Mouse (Mus musculus) embryonic fibroblast, embryonic 13.5 days (primary cell): Measurements from ENCODE around the gene Rps23. TPM values are rescaled to one million over a fixed set of nuclear protein-coding genes. Genes with fewer than 3 reads are reported as not detected.

Source experiments
- H3K27ac ChIP-seq: 2 replicates; pipeline ENCODE4 v1.5.1; 2012; ENCODE audit warnings: low read length, control low read depth, inconsistent platforms; ENCODE audit not compliant: insufficient read depth
- H3K4me1 ChIP-seq: 2 replicates; pipeline ENCODE4 v1.6.1; 2011; ENCODE audit warnings: low read length; ENCODE audit not compliant: control insufficient read depth, insufficient read depth
- H3K4me3 ChIP-seq: 2 replicates; pipeline ENCODE4 v1.5.1; 2011; ENCODE audit warnings: mild to moderate bottlenecking, control low read depth, low read length; ENCODE audit not compliant: insufficient read depth
- CTCF ChIP-seq: IDR thresholded peaks from 2 replicates; pipeline ENCODE4 v1.5.1; 2011; ENCODE audit warnings: mild to moderate bottlenecking, control low read depth, low read length, moderate library complexity, borderline replicate concordance; ENCODE audit not compliant: insufficient read depth
- POLR2A ChIP-seq: IDR thresholded peaks from 2 replicates; pipeline ENCODE4 v1.6.1; 2011; ENCODE audit warnings: low read depth, mild to moderate bottlenecking, control low read depth, low read length, moderate library complexity
- polyA plus RNA-seq: library from polyadenylated mRNA; stranded (reverse); fragments of >200 nt; gene quantifications from 2 replicates; pipeline ENCODE4 v1.2.4, GENCODE M21; 2011; ENCODE audit warnings: low read depth; ENCODE audit not compliant: missing spikeins, insufficient read length

Gene Rps23
- polyA plus RNA-seq, 1 experiment = 567 TPM

DNA sequence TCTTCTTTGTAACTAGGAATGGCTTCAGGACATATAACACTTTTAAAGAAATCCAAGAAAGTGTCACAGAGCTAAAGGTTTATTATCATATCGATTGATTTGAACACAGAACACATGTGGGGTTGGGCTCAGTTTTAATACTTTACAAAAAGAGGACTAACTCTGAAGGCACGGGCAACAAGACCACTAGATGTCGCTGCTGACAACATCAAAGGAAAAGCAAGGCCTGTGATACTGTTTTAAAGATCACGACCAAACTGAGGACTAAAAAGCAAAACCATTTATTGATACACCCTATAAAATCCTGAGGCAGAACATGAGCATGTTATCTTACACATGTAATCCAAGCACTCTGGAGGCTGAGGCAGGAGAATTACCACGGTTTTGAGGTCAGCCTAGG, 7.1 kb downstream of the Rps23 start:
- Histone ChIP-seq H3K4me1 (no peaks in the 10 kb centered on the region), H3K27ac (no peak overlapping the region), H3K4me3 (no peak overlapping the region)
- TF ChIP-seq CTCF (no peak), POLR2A (no peak)

- no peaks in the 10 kb centered on the region for H3K4me1 ChIP-seq
- H3K4me3 ChIP-seq = no peak overlapping the region
- TF ChIP-seq POLR2A (no peak), CTCF (no peak)
- no peak overlapping the region for H3K27ac ChIP-seq
These were observed 10.5 kb downstream of the Rps23 start for GRCm38 (mm10) chr13:90933256-90933655.

- TF ChIP-seq CTCF = no peak
- Histone ChIP-seq H3K4me1 (peaks cover 1% of the 10 kb centered on the region; the same call in 1 of the 2 replicates), H3K4me3 (no peak overlapping the region), H3K27ac (no peak overlapping the region)
These were observed 13.1 kb downstream of the Rps23 start for GRCm38 (mm10) chr13:90935852-90936251.

DNA sequence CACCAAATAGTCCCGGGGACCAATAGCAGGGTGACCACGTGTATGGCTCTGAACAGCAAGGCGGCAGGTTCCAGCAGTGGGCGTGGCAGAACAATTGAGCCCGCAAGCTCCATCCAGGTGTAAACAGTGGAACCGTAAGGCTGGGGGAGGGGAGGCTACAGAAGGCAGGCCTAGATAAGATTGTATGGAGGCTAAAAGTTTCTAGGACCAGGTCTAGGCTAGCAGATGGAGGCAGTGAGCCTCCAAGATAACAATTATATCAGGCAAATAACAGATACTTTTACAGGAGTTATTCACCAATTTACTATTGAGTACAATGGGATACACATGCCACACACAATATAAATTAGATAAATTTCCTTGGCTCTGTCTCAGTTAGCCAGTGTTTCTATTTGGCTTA, 16.4 kb downstream of the Rps23 start:
- TF ChIP-seq POLR2A = no peak
- TF ChIP-seq CTCF = no peak
- H3K4me1 ChIP-seq = peaks cover 2% of the 10 kb centered on the region; the same call in 1 of the 2 replicates
- H3K4me3 ChIP-seq = no peak overlapping the region
- no peak overlapping the region for H3K27ac ChIP-seq

GRCm38 (mm10) chr13:90939600-90939999, 16.8 kb downstream of the Rps23 start:
- TF ChIP-seq CTCF (no peak), POLR2A (no peak)
- no peak overlapping the region for H3K27ac ChIP-seq
- H3K4me1 ChIP-seq = peaks cover 2% of the 10 kb centered on the region; the same call in 1 of the 2 replicates
- H3K4me3 ChIP-seq = no peak overlapping the region

DNA sequence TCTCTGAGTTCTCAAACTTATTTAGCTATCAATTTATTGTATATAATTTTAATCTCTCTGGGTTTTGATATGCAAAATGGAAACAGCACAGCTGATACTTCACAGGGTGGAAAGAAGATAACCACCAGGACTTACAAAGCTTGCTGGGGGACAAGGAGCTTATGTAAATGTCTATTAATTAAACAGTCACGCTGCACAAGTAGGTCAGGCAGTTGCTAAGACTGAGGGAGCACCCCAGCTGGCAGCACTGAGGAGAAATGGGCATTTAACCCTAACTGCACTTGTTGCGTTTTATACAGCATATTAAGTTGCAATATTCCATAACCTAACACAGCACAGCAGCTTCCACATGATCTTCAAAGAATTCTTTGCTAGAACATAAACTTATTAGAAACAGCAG, 36.1 kb downstream of the Rps23 start:
- no peak for TF ChIP-seq CTCF
- TF ChIP-seq POLR2A = no peak
- H3K27ac ChIP-seq = no peak overlapping the region

DNA sequence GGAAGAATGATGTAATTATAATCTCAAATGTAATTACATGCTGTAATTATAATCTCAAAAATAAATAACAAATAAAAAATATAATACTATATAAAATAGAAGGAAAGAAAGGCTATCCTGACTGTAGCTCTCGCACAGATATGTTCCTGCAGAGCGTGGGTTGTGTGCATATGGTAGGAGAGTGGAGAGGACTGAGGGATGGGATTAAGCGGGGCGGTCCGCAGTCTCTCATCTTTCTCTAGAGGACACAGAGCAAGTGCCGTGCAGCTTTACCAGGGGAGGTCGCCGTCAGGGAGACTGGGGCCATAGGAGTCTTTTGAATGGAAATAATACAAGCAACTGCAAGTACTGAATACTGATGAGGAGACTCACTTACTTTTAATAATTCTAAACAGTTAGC, 37.8 kb downstream of the Rps23 start:
- Histone ChIP-seq H3K4me3 (no peak overlapping the region), H3K27ac (no peak overlapping the region), H3K4me1 (no peaks in the 10 kb centered on the region)
- TF ChIP-seq CTCF (no peak), POLR2A (no peak)

More for the DNA sequence above, 36.1 kb downstream of the Rps23 start:
- no peak overlapping the region for H3K4me3 ChIP-seq
- H3K4me1 ChIP-seq = no peaks in the 10 kb centered on the region

DNA sequence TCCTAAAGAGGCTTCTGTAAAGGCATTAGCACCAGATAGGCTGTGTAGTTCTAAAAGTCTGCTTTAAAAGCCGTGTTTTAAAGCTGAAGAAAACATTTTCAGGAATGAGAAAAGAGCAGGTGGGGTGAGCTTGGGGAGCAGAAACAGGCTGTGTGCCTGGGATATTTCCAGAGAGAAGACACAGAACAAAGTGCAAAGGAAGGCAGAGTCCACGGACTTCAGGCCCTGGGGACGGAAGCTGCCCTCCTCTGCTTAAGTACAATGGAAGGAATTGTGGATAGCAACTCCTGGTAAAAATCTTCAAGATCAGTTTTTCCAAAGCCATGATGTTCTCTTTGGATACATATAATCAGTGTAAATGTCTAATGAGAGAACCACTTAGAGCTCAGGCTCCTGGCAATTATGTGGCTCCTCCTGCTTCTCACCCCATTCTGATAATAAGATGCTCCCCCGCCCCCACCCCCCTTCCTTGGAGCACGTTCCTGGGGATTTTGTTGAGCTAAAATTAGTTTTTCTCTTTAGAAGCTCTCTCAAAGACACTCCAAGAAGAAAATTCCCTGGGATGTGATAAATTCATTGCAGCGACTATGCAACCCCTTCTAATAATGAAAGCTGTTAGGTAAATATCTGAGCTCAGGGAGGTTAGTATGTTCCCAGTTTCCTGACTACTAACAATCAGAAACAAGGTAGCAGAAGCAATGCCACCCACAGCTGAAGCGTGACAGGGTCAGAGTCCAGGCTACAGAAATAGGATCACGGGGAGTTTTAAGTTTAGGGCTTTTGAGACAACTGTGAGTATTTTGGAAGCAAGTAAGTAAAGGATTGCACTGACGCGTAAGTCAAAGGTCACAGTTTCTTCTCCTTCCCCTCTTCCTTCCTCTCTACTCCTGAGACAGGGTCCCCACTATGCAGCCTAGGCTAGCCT, 40.3 kb downstream of the Rps23 start:
- Histone ChIP-seq H3K27ac (no peak overlapping the region), H3K4me3 (no peak overlapping the region), H3K4me1 (peaks cover 2% of the 10 kb centered on the region; the same call in 1 of the 2 replicates)
- TF ChIP-seq CTCF = no peak
- no peak for TF ChIP-seq POLR2A

- no peak overlapping the region for H3K27ac ChIP-seq
- peaks cover 2% of the 10 kb centered on the region; the same call in 1 of the 2 replicates for H3K4me1 ChIP-seq
- no peak for TF ChIP-seq CTCF
- H3K4me3 ChIP-seq = no peak overlapping the region
These were observed 41.8 kb downstream of the Rps23 start for GRCm38 (mm10) chr13:90964511-90964910.

DNA sequence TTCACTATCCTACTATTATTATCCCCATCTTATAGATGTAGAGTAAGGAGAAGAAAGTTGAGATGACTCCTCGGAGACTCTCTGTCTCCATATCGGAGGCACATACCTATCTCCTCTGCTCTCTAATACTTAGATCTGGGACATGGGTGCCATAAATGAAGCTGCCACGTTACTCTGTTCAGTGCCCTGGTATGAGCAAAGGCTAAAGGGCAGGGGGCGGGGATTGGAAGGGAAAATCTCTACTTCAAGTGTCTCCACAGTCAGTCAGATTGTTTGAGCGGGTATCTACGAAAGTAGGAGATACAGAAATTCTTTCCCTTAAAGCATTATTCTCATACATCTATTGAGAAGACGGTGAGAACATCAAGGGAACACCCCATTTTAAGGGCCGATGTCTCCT, 43.2 kb downstream of the Rps23 start:
- Histone ChIP-seq H3K4me3 (no peak overlapping the region), H3K27ac (no peak overlapping the region), H3K4me1 (peaks cover 2% of the 10 kb centered on the region; the same call in 1 of the 2 replicates)
- TF ChIP-seq POLR2A (no peak), CTCF (no peak)
